Mouse (Mus musculus): ENCODE results near the gene Trim67.
A peak's percentile ranks its signal among the peaks of the same experiment; 100 is the strongest.
"Not testable (repeated sequence)": the region's sequence is repeated elsewhere in the genome, so short reads cannot be mapped to it uniquely, and the experiment has no call there.

Gene Trim67

DNA sequence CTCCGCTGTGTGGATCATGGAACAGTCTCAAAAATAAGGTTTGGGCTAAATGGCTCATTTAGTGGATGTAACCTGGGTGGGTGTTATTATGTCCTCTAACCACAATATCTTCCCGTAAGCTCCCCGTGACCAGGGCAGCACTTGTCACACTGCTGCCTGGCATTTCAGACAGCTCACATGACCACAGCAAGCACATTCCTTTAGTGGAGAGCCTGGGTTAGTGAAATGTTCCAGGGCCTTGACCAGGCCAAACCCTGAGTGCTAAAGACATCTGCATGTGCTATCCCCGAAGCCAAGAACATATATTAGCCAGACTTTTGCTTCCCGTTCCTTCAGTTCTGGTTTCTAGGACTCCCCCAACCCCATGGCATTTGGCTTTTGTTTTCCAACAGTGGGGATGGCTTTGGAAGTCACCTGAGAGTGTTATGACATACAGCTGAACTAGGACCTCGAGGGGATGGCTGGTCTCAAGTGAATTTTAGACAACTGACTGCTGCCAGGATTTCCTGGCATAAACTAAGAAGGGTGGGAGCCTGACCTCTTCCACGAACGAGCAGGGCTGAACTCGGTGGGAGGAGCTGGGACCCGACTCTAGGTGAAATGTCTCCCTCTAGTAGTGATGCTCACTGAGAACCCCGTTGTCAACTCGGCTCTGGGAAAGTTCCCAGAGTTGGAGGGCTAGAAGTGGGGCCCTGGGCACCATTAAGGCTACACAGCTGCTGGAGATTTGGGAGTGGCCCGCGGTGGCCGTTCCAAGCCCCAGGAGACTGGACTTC, 40.7 kb downstream of the Trim67 start:
- DNase-seq (ENCODE audit: low spot score in 2 of 2) = no peak

GRCm38 (mm10) chr8:124835848-124836247, 43.0 kb downstream of the Trim67 start:
- no peak for DNase-seq (ENCODE audit: low spot score in 2 of 2)

DNA sequence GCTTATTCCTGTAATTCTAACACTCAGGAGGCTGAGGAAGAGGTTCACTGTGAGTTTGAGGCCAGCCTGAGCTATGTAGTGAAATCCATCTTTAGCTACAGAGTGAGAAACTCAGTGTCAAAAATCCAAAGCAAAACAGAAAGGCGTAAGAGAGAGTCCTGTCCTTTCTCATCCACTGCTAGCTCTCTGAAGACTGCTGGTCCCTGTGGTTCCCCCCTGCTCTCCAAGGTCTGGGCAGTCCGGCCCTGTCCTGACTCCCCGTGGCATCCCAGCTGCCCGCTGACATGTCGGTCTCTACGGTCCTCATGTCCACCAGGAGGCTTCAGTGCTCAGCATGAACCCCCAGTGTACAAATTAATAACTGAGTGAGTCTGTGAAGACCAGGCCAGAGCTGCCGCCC, 43.4 kb downstream of the Trim67 start:
- no peak for DNase-seq (ENCODE audit: low spot score in 2 of 2)

DNA sequence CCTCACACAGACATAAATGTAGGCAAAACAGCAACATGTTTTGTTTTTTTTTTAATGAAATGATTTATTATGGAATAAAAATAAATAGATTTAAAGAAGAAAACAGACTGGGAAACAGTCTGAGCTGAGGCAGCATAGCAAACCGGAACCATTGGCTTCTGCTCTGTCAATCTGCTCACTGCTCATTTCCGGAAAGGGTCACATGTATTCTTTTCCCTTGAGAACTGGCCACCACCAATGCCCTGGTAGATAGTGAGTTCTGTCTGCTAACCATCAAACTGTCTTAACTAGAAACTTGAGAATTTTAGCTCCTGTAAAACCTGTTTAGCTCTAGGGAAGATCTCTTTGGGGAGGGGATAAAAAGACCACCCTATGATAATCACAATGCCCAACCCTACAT, 44.0 kb downstream of the Trim67 start:
- DNase-seq (ENCODE audit: low spot score in 2 of 2) = no peak

DNA sequence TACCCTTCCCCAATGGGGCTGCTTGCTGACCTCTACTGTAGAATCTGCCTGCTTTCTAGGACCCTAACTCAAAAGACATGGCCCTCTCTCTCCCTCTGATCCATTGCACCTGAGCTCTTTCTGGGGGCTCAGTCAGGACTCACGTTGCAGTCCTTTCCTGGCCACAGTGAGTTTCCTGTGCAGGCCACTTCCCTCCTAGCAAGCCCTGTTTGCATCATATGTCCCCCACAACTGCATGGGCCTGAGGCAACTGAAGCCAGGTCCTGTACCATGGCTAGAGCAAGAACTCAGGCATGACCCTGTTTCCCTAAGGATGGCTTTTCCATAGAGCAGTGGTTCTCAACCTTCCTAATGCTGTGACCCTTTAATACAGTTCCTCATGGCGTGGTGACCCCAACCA, 45.1 kb downstream of the Trim67 start:
- DNase-seq (ENCODE audit: low spot score in 2 of 2) = no peak

GRCm38 (mm10) chr8:124839371-124839770, 46.5 kb downstream of the Trim67 start:
- no peak for DNase-seq (ENCODE audit: low spot score in 2 of 2)

DNA sequence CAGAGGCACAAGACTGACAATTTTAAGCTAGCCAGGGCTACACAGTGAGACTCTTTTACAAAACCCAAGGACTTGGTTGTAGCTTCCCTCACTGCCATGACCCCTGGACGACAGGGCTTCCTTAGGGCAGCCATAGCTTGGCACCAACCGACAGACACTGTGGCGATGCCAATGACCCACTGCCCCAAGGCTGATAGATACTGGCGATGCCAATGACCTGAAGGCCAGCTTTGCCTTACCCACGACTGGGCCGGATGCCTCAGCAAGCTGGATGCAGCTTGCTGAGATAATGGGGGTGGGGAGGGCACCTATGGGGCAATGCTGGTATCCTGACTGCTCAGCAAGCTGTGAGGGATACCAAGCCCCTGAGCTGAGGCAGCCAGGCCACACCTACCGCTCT, 48.0 kb downstream of the Trim67 start:
- no peak for DNase-seq (ENCODE audit: low spot score in 2 of 2)

DNA sequence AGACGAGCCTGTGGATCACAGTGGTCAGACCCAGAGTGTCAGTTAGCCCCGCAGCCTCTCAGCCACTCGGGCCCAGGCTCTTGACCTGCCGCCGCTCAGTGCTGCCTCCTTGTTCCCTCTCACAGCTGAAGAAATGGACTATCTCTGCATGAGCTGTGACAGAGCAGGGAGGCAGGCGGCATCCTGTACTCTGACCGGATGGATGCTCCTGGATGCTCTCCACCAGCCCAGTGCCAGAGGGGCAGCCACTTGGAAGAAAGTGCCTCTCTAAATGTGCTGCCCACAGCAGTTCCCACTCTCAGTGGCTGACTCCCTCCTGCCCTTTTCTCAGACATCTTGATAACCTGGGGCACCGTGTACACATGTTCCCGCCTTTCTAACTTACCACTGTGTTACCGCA, 48.9 kb downstream of the Trim67 start:
- DNase-seq (ENCODE audit: low spot score in 2 of 2) = no peak

DNA sequence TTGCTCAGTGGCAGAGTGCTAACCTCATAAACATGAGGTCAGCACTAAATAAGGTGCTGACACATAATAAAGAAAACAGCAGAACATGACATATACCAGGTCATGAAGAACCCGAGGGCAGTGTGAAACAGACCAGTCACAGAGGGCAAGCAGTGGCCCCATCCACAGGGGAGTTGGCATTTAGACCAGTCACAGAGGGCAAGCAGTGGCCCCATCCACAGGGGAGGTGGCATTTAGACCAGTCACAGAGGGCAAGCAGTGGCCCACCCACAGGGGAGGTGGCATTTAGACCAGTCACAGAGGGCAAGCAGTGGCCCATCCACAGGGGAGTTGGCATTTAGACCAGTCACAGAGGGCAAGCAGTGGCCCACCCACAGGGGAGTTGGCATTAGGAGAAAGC, 50.0 kb downstream of the Trim67 start:
- not testable (repeated sequence) for DNase-seq (ENCODE audit: low spot score in 2 of 2)

- no peak for DNase-seq (ENCODE audit: low spot score in 2 of 2)
These were observed 52.2 kb downstream of the Trim67 start for GRCm38 (mm10) chr8:124845131-124845530.

DNA sequence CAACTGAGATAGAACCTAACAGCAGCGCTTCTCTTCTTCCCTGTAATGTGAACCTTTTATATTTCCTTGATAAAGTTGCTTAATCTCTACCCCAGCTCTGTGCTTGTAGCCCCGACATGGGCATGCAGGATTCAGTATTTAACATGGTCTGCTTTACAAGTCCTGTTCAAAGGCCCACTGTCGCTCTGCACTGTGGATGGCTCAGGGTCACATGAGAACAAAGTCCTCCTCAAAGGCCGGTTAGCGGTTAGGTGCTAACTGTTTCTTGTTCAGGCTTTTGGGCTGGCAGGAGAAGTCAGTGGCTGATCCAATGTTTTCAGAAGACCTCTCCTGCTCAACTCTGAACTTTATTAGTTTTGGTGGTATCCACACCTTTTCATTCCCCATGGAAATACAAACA, 52.7 kb downstream of the Trim67 start:
- no peak for DNase-seq (ENCODE audit: low spot score in 2 of 2)

GRCm38 (mm10) chr8:124853511-124853910, 60.6 kb downstream of the Trim67 start:
- no peak for DNase-seq (ENCODE audit: low spot score in 2 of 2)

DNA sequence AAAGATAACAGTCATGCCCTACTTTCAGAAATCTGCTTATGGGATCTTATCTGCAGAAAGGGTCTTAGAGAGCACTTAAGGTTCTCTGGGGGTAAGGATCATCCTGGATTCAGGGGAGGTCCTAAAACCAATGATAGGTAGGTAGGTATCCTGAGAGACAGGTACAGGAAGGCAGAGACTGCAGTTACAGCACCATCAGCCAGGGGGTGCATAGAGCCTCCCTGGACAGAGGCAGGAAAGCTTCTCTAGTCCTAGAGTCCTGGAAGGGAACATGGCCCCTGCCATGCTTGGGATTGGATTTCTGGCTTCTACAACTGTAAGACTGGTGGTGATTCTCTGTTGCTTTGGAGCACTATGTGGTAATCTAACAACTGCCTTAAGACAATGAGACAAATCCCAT, 66.6 kb downstream of the Trim67 start:
- no peak for DNase-seq (ENCODE audit: low spot score in 2 of 2)

DNA sequence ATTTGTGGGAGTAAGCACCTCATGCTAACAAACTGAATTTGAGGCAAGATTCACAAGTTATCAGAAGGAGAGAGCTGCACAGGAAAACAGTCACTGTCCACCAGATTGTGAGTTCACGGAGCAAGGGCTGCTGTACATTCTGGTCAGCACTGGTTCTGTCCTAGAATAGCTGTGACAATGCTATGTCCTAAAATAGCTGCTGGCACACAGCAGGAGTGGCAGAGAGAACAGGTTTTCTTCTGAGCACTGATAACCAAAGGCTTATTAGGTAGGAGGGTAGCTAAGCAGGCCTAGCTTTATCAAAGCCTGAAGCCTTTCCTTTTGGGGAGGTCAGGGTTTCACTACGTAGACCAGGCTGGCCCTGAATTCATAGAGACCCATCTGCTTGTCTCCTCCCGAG, 67.3 kb downstream of the Trim67 start:
- DNase-seq (ENCODE audit: low spot score in 2 of 2) = no peak

DNA sequence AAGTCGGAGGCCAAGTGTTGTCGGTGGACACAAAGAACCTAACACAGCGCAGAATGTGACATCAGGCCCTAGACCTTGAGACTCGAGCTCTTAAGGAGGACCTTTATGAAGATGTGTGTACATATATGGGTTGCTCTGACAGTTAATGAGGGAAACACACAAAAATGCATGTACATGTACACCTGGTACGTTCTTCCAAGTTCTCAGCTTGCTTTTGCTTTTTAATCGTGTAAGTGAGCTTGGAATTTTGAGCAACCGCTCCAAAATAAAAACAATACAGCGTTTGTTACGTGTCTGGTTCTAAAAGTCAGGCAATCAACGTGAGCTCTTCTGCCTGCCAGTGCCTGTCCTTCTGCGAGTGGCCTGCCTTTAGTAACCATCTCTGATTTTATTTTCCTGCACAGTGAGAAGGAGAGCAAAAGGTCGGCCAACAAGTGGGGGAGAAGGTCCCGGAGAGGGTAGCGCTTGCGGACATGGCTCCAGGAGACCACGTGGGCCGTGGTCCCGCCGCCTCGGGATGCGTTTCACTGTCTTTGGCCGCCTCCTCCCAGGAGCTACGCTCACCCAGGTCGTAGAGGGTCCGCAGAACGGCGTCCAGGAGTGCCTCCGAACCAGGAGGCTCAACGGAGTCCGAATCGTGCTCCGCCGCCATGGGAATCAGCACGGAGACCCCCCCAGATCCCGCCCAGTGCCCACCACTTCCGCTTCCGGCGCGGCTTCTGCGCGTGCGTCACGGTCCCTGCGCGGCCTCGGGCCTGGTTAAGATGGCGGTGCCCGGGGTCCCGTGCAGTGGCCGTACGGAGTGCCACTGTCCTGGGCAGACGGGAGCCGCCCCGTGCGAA, 69.7 kb downstream of the Trim67 start, which contains the start of the genes Gnpat and 2810004N23Rik:
Gene Gnpat (plus strand): TSS at position 713 of the 842 bp plus-strand sequence.
Gene 2810004N23Rik (minus strand): TSS at position 800 of the 842 bp plus-strand sequence.
- peak; percentile 94 to 97 for DNase-seq (ENCODE audit: low spot score in 2 of 2)

- DNase-seq (ENCODE audit: low spot score in 2 of 2) = no peak
These were observed 70.3 kb downstream of the Trim67 start for GRCm38 (mm10) chr8:124863163-124863677.

GRCm38 (mm10) chr8:124863729-124864128, 70.8 kb downstream of the Trim67 start:
- DNase-seq (ENCODE audit: low spot score in 2 of 2) = no peak

DNA sequence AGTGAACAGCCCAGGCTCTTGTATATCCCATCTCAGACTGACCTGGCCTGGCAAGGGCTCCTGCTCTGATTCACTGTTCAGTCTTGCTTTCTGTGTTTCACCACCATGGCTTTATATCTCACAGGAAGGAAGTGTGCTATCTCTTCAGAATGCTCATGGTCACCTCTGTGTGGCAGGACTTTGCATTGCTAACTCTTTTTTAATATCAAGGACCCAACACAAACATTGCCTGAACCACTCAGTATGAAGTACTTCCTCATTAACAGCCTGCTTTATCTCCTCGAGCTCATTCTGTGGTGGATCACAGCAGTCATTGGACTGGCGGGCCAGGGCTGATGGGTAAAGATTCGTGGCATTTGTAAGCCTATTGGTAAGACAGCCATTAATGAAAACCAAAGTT, 73.8 kb downstream of the Trim67 start:
- DNase-seq (ENCODE audit: low spot score in 2 of 2) = no peak

- no peak for DNase-seq (ENCODE audit: low spot score in 2 of 2)
These were observed 74.2 kb downstream of the Trim67 start for GRCm38 (mm10) chr8:124867126-124867525.

GRCm38 (mm10) chr8:124869708-124870107, 76.8 kb downstream of the Trim67 start:
- DNase-seq (ENCODE audit: low spot score in 2 of 2) = no peak

GRCm38 (mm10) chr8:124871474-124871873, 78.6 kb downstream of the Trim67 start:
- DNase-seq (ENCODE audit: low spot score in 2 of 2) = no peak

GRCm38 (mm10) chr8:124872081-124872480, 79.2 kb downstream of the Trim67 start:
- DNase-seq (ENCODE audit: low spot score in 2 of 2) = no peak

DNA sequence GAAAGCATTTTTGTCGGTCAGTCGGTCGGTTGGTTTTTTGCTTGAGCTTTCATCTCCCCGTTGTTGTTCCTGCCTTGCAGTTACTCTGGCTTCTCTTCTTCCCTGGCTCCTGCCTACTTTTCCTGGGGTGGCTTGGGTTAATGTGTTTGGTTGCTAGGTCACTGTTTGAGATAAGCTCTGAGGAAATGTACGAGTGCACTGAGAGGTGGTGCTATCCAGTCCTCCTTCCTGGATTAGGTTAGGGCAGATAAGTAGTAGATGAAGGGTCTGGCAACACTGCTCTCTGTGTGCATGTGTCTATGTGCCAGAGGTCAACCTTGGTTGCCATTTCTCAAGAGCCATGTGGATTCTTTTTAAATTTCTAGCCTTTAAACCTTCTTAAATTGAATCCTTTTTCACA, 79.8 kb downstream of the Trim67 start:
- DNase-seq (ENCODE audit: low spot score in 2 of 2) = no peak
